Mouse (Mus musculus): Measurements from ENCODE around the gene Rnf151. TPM values are rescaled to one million over a fixed set of nuclear protein-coding genes. Genes with fewer than 3 reads are reported as not detected.

The Rnf151 gene
- polyA plus RNA-seq, 1 experiment, result not detected

DNA sequence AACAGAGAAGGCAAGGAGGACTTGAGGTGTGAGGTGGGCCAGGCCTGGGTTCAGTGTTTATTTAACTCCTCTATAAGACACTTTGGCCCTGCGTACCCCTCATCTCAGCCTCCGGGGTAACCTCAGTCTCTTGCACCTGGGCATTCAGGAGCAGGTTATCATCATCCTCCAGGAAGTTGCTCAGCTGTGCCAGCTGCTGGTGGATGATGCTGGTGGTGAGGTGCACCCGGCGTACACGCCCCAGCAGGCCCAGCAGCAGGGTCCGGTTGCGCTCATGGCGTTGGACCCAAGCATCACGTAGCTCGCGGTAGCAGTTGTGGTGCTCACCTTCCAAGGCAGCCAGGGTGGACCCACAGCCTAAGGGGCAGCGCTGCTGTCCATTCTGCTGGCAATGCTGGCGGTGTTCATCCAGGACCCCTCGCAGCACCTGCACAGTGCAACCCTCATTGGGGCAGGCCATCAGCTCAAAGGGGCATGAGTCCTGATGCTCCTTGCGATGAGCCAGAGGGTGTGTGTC lies 1.6 kb downstream of the Rnf151 start:
- TF ChIP-seq POLR2A (IDR thresholded peaks at IDR 0.05; ENCODE audit: insufficient read depth, low read depth, low read length) (no peak), CTCF (IDR thresholded peaks at IDR 0.05; ENCODE audit: insufficient read depth, low read depth, low read length) (no peak)
- no peak overlapping the region for H3K4me3 ChIP-seq (ENCODE audit: insufficient read depth, low read depth, low read length)
- peaks cover 2% of the 10 kb centered on the region for H3K4me1 ChIP-seq (ENCODE audit: control insufficient read depth, insufficient read depth, low read length)
- no peak overlapping the region for H3K27ac ChIP-seq (ENCODE audit: insufficient read depth, low read depth, low read length)
- 93% methylated on average over 15 of the region's 15 CpGs for WGBS

DNA sequence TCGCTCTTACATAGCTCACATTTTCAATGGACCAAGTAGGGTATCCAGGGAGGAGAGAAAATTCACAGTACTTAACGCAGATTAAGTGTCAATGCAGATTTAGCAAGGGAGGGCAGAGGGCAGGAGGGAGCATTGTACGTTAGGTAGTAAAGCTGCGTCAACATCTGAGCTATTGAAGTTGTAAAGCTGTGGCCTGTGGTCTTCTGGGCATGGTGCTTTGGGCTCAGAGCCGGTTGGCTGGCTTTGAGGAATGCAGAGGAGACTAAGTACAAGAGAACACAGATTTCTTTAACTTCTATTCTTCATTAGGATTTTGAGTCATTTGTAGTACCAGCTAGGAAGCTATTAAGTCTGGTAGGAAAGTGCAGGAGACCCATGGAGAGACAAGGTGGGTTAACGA lies 2.3 kb downstream of the Rnf151 start:
- H3K4me1 ChIP-seq (ENCODE audit: control insufficient read depth, insufficient read depth, low read length), result no peaks in the 10 kb centered on the region
- 58% methylated on average over 6 of the region's 6 CpGs for WGBS
- H3K4me3 ChIP-seq (ENCODE audit: insufficient read depth, low read depth, low read length), result no peak overlapping the region
- TF ChIP-seq POLR2A (IDR thresholded peaks at IDR 0.05; ENCODE audit: insufficient read depth, low read depth, low read length), result no peak
- no peak for TF ChIP-seq CTCF (IDR thresholded peaks at IDR 0.05; ENCODE audit: insufficient read depth, low read depth, low read length)
- no peak overlapping the region for H3K27ac ChIP-seq (ENCODE audit: insufficient read depth, low read depth, low read length)

DNA sequence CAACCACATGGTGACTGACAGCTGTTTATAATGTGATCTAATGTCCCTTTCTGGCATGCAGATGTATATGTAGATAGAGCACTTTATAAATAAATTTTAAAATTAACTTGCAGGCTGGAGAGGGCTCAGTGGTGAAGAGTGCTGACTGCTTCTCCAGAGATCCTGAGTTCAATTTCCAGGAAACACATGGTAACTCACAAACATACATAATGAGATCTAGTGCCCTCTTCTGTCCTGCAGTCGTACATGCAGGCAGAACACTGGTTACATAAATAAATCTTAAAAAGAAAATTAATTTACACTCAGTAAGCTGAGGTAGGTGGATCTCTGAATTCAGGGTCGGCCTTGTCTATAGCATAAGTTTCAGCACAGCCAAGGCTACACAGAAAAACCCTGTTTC lies 9.2 kb downstream of the Rnf151 start:
- no peak overlapping the region for H3K4me3 ChIP-seq (ENCODE audit: insufficient read depth, low read depth, low read length)
- TF ChIP-seq POLR2A (IDR thresholded peaks at IDR 0.05; ENCODE audit: insufficient read depth, low read depth, low read length) (no peak), CTCF (IDR thresholded peaks at IDR 0.05; ENCODE audit: insufficient read depth, low read depth, low read length) (no peak)
- peaks cover 6% of the 10 kb centered on the region; the same call in 1 of the 2 replicates for H3K4me1 ChIP-seq (ENCODE audit: control insufficient read depth, insufficient read depth, low read length)
- WGBS, result 29% methylated on average over 2 of the region's 2 CpGs
- no peak overlapping the region for H3K27ac ChIP-seq (ENCODE audit: insufficient read depth, low read depth, low read length)

DNA sequence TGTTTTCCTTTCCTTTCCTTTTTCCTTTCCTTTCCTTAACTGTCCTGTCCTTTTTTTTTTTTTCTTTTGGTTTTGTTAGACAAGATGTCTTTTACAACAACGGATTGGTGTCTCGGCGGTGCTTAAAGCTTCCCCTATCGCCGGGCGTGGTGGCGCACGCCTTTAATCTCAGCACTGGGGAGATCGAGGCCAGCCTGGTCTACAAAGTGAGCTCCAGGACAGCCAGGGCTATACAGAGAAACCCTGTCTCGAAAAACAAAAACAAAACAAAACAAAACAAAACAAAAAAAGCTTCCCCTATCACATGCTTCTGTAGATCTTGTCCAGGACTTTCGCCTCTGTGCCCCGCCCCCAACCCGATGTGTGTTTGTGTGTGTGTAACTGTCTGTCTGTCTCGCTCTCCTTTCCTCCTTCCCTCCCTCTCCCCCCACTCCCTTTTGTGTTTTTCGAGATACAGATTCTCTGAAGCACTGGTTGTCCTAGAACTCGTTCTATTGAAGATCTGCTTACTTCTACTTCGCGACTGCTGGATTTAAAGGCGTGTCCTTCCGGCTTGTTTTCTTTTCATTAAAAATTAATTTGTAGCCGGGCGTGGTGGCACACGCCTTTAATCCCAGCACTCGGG lies 9.9 kb downstream of the Rnf151 start:
- WGBS, result 3% methylated on average over 24 of the region's 24 CpGs
- peak overlapping the region; percentile 96 for H3K4me3 ChIP-seq (ENCODE audit: insufficient read depth, low read depth, low read length)
- peak overlapping the region; percentile 25 for H3K27ac ChIP-seq (ENCODE audit: insufficient read depth, low read depth, low read length)
- peaks cover 6% of the 10 kb centered on the region; the same call in 1 of the 2 replicates for H3K4me1 ChIP-seq (ENCODE audit: control insufficient read depth, insufficient read depth, low read length)
- no peak for TF ChIP-seq POLR2A (IDR thresholded peaks at IDR 0.05; ENCODE audit: insufficient read depth, low read depth, low read length)
- no peak for TF ChIP-seq CTCF (IDR thresholded peaks at IDR 0.05; ENCODE audit: insufficient read depth, low read depth, low read length)

DNA sequence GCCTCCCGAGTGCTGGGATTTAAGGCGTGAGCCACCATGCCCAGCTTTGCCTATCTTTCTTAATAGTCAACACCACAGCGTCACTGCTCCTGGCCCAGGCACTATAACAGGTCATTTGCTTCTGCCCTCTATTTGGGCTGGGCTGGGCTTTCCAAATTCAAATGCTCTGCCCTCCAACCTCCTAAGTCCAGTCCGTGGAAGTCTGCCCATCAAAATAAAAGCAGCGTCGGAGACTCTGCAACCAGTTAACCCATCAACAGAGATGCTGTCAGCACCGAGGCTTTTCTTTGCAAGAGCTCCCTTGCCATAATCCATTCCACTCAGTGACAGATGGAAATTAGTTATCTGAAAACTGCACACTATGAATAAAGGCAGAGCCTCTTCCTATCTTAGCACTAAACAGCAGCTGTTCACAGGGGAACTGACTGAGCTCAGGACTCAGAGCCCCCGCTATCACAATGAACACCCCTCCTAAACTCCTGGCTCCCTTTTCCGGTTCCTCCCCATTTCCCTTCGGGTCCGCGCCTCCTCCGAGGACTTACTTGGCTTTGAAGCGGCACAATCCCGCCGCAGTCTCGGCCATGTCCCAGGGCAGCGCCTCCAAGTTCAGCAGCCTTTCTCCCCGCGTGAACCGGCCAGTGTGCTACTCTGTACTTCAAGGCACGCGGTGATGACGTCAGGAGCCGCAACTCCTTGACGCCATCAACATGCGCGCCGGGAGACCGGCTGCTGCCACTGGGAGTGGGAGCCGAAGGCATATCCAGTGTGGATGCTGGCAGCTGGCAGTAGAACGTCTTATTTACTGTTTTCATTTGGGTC lies 10.7 kb downstream of the Rnf151 start, which contains the start of gene Tbl3:
TSS of gene Tbl3 (minus strand) at position 679 of the 819 bp plus-strand sequence.
- peak; percentile 86; the same call in 1 of the 2 replicates for TF ChIP-seq POLR2A (IDR thresholded peaks at IDR 0.05; ENCODE audit: insufficient read depth, low read depth, low read length)
- TF ChIP-seq CTCF (IDR thresholded peaks at IDR 0.05; ENCODE audit: insufficient read depth, low read depth, low read length), result no peak
- peaks cover 6% of the 10 kb centered on the region; the same call in 1 of the 2 replicates for H3K4me1 ChIP-seq (ENCODE audit: control insufficient read depth, insufficient read depth, low read length)
- peak within 1 kb of the TSS; percentile 25 for H3K27ac ChIP-seq (ENCODE audit: insufficient read depth, low read depth, low read length)
- H3K4me3 ChIP-seq (ENCODE audit: insufficient read depth, low read depth, low read length), result peak within 1 kb of the TSS; percentile 96
- 3% methylated on average over 32 of the region's 32 CpGs for WGBS

DNA sequence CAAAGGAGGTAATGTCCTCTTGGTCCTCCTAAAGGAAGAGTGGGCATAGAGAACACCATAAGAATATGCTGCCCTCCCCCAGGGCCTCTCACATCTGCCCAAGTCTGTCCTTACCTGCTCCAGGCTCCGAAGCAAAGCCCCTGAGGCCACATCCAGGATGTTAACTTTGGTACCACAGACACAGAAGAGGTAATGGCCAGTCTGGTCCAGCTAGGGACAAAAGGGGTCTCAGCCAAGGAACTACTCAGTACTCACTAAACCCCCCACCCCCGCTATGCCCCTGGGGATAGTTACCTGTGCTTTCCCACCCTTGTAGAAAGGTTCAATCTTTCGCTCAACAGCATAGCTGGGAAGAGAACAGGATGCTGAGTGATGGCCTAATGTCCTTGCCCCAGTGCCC lies 12.0 kb downstream of the Rnf151 start:
- peaks cover 6% of the 10 kb centered on the region; the same call in 1 of the 2 replicates for H3K4me1 ChIP-seq (ENCODE audit: control insufficient read depth, insufficient read depth, low read length)
- no peak for TF ChIP-seq POLR2A (IDR thresholded peaks at IDR 0.05; ENCODE audit: insufficient read depth, low read depth, low read length)
- TF ChIP-seq CTCF (IDR thresholded peaks at IDR 0.05; ENCODE audit: insufficient read depth, low read depth, low read length), result no peak

DNA sequence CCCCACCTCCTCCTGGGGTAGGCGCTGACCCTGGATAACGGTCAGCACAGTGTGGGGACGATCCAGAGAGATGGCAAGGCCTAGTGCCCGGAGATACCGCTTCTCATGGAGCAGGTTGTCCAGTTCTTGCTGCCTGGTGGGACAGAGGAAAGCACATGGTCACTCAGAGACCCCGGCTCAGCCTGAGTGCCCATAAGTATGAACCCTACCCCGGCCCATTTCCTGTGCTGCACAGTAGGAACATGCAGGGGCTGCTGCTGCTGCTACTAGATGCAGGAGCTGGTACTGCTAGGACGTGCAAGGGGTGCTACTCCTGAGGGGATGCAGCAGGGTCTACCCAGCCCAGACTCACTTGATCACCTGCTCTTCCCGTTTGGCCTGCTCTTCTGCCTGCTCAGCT lies 16.6 kb downstream of the Rnf151 start:
- WGBS, result 94% methylated on average over 9 of the region's 9 CpGs
- Histone ChIP-seq H3K4me3 (ENCODE audit: insufficient read depth, low read depth, low read length) (no peak overlapping the region), H3K4me1 (ENCODE audit: control insufficient read depth, insufficient read depth, low read length) (peaks cover 4% of the 10 kb centered on the region; the same call in 1 of the 2 replicates), H3K27ac (ENCODE audit: insufficient read depth, low read depth, low read length) (no peak overlapping the region)
- TF ChIP-seq POLR2A (IDR thresholded peaks at IDR 0.05; ENCODE audit: insufficient read depth, low read depth, low read length), result no peak
- no peak for TF ChIP-seq CTCF (IDR thresholded peaks at IDR 0.05; ENCODE audit: insufficient read depth, low read depth, low read length)

More for the DNA sequence above, 12.0 kb downstream of the Rnf151 start:
- H3K27ac ChIP-seq (ENCODE audit: insufficient read depth, low read depth, low read length), result no peak overlapping the region
- H3K4me3 ChIP-seq (ENCODE audit: insufficient read depth, low read depth, low read length), result no peak overlapping the region
- WGBS, result 98% methylated on average over 3 of the region's 3 CpGs

DNA sequence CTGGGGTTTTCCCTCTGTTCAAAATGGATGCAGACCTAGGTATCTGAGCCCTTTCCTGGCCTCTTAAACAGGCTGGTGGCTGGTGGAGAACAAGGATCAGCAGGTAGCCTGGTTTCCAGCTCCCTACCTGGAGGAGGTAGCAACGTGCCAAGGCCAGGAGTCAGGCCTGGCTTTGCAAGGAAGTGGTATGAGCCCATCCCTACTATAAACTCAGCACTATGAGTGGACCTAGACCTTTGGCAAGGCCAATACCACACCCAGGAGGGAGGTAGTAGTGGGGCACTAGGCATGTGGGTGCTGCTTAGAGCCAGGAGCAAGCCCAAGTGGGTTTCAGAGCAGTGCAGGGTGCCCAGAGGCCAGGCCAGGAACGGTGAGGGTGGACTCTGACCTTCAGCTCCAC lies 18.4 kb downstream of the Rnf151 start:
- no peak overlapping the region for H3K27ac ChIP-seq (ENCODE audit: insufficient read depth, low read depth, low read length)
- 84% methylated on average over 2 of the region's 2 CpGs for WGBS

DNA sequence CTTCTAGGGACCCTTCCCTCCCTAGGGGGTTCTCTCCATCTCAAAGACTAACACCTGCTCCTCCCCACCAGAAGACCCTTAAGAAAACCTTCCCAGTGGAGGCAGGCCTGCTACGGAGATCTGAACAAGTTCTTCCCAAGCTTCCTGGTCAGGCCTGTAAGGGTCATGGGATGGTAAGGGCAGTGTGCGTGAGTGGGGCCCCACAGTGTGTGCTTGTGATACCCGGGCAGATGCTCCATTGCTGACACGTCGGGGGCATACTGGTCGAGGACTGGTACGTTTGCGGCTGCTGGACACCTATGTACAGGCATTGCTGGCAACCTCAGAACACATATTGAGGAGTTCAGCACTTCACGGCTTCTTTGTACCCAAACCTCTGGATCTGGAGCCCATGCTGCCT lies 19.1 kb downstream of the Rnf151 start:
- no peak overlapping the region for H3K27ac ChIP-seq (ENCODE audit: insufficient read depth, low read depth, low read length)
- H3K4me3 ChIP-seq (ENCODE audit: insufficient read depth, low read depth, low read length), result no peak overlapping the region
- 72% methylated on average over 9 of the region's 9 CpGs for WGBS
- TF ChIP-seq POLR2A (IDR thresholded peaks at IDR 0.05; ENCODE audit: insufficient read depth, low read depth, low read length), result no peak
- no peak for TF ChIP-seq CTCF (IDR thresholded peaks at IDR 0.05; ENCODE audit: insufficient read depth, low read depth, low read length)
- H3K4me1 ChIP-seq (ENCODE audit: control insufficient read depth, insufficient read depth, low read length), result peaks cover 6% of the 10 kb centered on the region

More for the DNA sequence above, 18.4 kb downstream of the Rnf151 start:
- TF ChIP-seq POLR2A (IDR thresholded peaks at IDR 0.05; ENCODE audit: insufficient read depth, low read depth, low read length) (no peak), CTCF (IDR thresholded peaks at IDR 0.05; ENCODE audit: insufficient read depth, low read depth, low read length) (no peak)
- no peak overlapping the region for H3K4me3 ChIP-seq (ENCODE audit: insufficient read depth, low read depth, low read length)
- peaks cover 6% of the 10 kb centered on the region for H3K4me1 ChIP-seq (ENCODE audit: control insufficient read depth, insufficient read depth, low read length)
